Mouse (Mus musculus): ENCODE measurements around the gene Cdk12.

GRCm38 (mm10) chr11:98287961-98288360, 85.1 kb downstream of the Cdk12 start:
- TF ChIP-seq GATA1 (IDR thresholded peaks at IDR 0.05; ENCODE audit: low read length) (no peak), TAL1 (IDR thresholded peaks at IDR 0.05; ENCODE audit: low read length) (no peak)

Measured in erythroblast, embryonic 14.5 days (primary cell).